Mouse (Mus musculus) stomach, embryonic 15.5 days (tissue): Measurements from ENCODE around the gene Lnx2. TPM values are rescaled to one million over a fixed set of nuclear protein-coding genes. Genes with fewer than 3 reads are reported as not detected.

ENCODE experiments used
- ATAC-seq: fragments of 200-750 bp; cut with Nextera tagmentation; 2 replicates; pipeline ENCODE4 v1.8.0; 2017; ENCODE audit warnings: low read depth, moderate number of reproducible peaks, moderate TSS enrichment; ENCODE audit not compliant: insufficient read depth, low FRiP score
- H3K27ac ChIP-seq: fragments of 300-500 bp; sonication (generic); 2 replicates; pipeline ENCODE4 v1.5.1; 2015; ENCODE audit warnings: mild to moderate bottlenecking, inconsistent platforms
- H3K27me3 ChIP-seq: fragments of 300-500 bp; sonication (generic); replicated peaks from 2 replicates; pipeline ENCODE4 v1.6.1; 2015; ENCODE audit warnings: inconsistent platforms
- H3K36me3 ChIP-seq: fragments of 300-500 bp; sonication (generic); 2 replicates; pipeline ENCODE4 v1.6.1; 2015; ENCODE audit warnings: inconsistent platforms
- H3K4me1 ChIP-seq: fragments of 300-500 bp; sonication (generic); 2 replicates; pipeline ENCODE4 v1.6.1; 2015; ENCODE audit warnings: inconsistent platforms
- H3K4me2 ChIP-seq: fragments of 300-500 bp; sonication (generic); 2 replicates; pipeline ENCODE4 v1.6.1; 2015; ENCODE audit warnings: mild to moderate bottlenecking, inconsistent platforms
- H3K4me3 ChIP-seq: fragments of 300-500 bp; sonication (generic); replicated peaks from 2 replicates; pipeline ENCODE4 v1.5.1; 2015; ENCODE audit warnings: inconsistent platforms
- H3K9ac ChIP-seq: fragments of 300-500 bp; sonication (generic); 2 replicates; pipeline ENCODE4 v1.6.1; 2015; ENCODE audit warnings: inconsistent platforms
- H3K9me3 ChIP-seq: fragments of 300-500 bp; sonication (generic); 2 replicates; pipeline ENCODE4 v1.6.1; 2016; ENCODE audit warnings: inconsistent platforms
- WGBS: fragments of 180-500 bp; shearing (Covaris S2); methylation state at CpG from one replicate; pipeline ENCODE4 v1.1.7; 2015; 5-methylcytosine and 5-hydroxymethylcytosine counted together
- polyA plus RNA-seq: library from polyadenylated mRNA; unstranded; fragments of >200 nt; fragmentation: Nextera tagmentation; extraction: Ambion mirVana; gene quantifications from 2 replicates; pipeline ENCODE4 v1.2.1, GENCODE M21; 2015

Gene Lnx2
- polyA plus RNA-seq, 1 experiment from 2014 or later = 16.3 TPM

DNA sequence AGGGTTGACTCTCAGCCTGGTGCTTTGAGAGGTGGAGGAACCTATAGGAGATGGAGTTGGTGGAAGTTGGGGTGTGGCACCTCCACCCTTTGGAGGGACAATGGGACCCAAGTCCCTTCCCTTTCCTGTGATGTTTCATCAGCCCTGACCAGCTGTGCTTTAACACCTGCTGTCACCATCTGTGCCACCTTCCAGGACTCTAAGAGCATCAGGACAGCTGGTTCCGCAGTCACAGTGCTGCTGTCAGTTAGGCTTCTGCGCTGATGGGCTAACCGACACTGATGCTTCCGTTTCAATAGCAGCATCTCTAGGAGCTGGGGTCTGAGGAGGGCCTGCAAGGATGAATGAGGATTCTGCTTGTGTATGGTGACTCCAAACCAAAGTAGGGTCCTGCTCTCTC lies 20.2 kb upstream of the Lnx2 start:
- Histone ChIP-seq H3K27ac (no peak overlapping the region), H3K36me3 (peaks cover 12% of the 10 kb centered on the region), H3K9ac (no peak overlapping the region), H3K9me3 (no peaks in the 10 kb centered on the region), H3K4me2 (no peak overlapping the region), H3K4me3 (no peak overlapping the region), H3K4me1 (no peaks in the 10 kb centered on the region), H3K27me3 (no peaks in the 10 kb centered on the region)
- no peak for ATAC-seq
- WGBS = 94% methylated on average over 4 of the region's 4 CpGs

- H3K9ac ChIP-seq = no peak overlapping the region
- no peak for ATAC-seq
- no peaks in the 10 kb centered on the region for H3K9me3 ChIP-seq
- WGBS = 80% methylated on average over 6 of the region's 6 CpGs
- no peak overlapping the region for H3K4me2 ChIP-seq
- no peaks in the 10 kb centered on the region for H3K27me3 ChIP-seq
- H3K36me3 ChIP-seq = peaks cover 7% of the 10 kb centered on the region
- no peak overlapping the region for H3K4me3 ChIP-seq
- H3K4me1 ChIP-seq = no peaks in the 10 kb centered on the region
- no peak overlapping the region for H3K27ac ChIP-seq
Measured at GRCm38 (mm10) chr5:147094296-147094695, 17.9 kb upstream of the Lnx2 start.

GRCm38 (mm10) chr5:147092448-147092847 lies 16.1 kb upstream of the Lnx2 start:
- Histone ChIP-seq H3K36me3 (no peaks in the 10 kb centered on the region; the same call in 1 of the 2 replicates), H3K9ac (no peak overlapping the region), H3K27me3 (no peaks in the 10 kb centered on the region), H3K4me2 (no peak overlapping the region), H3K27ac (no peak overlapping the region), H3K4me3 (no peak overlapping the region), H3K4me1 (no peaks in the 10 kb centered on the region), H3K9me3 (no peaks in the 10 kb centered on the region)
- WGBS = 89% methylated on average over 7 of the region's 7 CpGs
- no peak for ATAC-seq

GRCm38 (mm10) chr5:147090256-147090963 lies 14.0 kb upstream of the Lnx2 start:
- H3K36me3 ChIP-seq = no peaks in the 10 kb centered on the region
- WGBS = 72% methylated on average over 11 of the region's 11 CpGs
- no peak overlapping the region for H3K4me3 ChIP-seq
- no peaks in the 10 kb centered on the region for H3K9me3 ChIP-seq
- H3K4me2 ChIP-seq = no peak overlapping the region
- no peaks in the 10 kb centered on the region for H3K27me3 ChIP-seq
- peak overlapping the region; percentile 31; the same call in 1 of the 2 replicates for H3K27ac ChIP-seq
- no peak overlapping the region for H3K9ac ChIP-seq
- no peaks in the 10 kb centered on the region; the same call in 1 of the 2 replicates for H3K4me1 ChIP-seq
- no peak for ATAC-seq

DNA sequence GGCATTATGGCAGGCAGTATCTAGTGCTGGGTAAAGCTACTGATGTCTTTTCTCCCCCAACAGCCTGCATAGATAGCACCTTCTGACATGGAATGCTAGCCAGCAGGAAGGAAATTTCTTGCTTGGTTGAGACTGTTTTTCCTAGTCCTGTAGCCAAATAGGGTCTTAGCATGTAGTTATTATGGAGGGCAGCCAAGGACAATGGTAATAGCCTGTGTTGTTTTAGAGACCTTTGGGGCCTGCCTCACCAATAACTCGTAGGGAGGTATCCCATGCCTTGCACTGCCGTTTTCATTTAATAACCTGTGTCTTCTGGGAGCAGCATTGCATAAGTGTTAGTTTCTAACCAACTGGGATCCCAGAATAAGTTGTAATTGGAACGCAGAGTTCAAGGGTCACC lies 13.4 kb upstream of the Lnx2 start:
- H3K4me2 ChIP-seq = no peak overlapping the region
- 66% methylated on average over 3 of the region's 3 CpGs for WGBS
- 0 out of 2 replicates have a peak overlapping the region, but pooled peaks have one; percentile 5 for H3K27ac ChIP-seq
- no peak overlapping the region for H3K9ac ChIP-seq
- no peaks in the 10 kb centered on the region for H3K27me3 ChIP-seq
- no peaks in the 10 kb centered on the region for H3K36me3 ChIP-seq
- ATAC-seq = no peak
- H3K4me1 ChIP-seq = no peaks in the 10 kb centered on the region; the same call in 1 of the 2 replicates
- H3K4me3 ChIP-seq = no peak overlapping the region
- no peaks in the 10 kb centered on the region for H3K9me3 ChIP-seq

GRCm38 (mm10) chr5:147086816-147087215 lies 10.4 kb upstream of the Lnx2 start:
- Histone ChIP-seq H3K27ac (no peak overlapping the region), H3K27me3 (no peaks in the 10 kb centered on the region), H3K9ac (no peak overlapping the region), H3K4me3 (no peak overlapping the region), H3K4me1 (peaks cover 6% of the 10 kb centered on the region; the same call in 1 of the 2 replicates), H3K4me2 (no peak overlapping the region), H3K36me3 (no peaks in the 10 kb centered on the region), H3K9me3 (no peaks in the 10 kb centered on the region)
- 85% methylated on average over 4 of the region's 4 CpGs for WGBS
- no peak for ATAC-seq

- Histone ChIP-seq H3K4me1 (peaks cover 6% of the 10 kb centered on the region; the same call in 1 of the 2 replicates), H3K27me3 (no peaks in the 10 kb centered on the region), H3K4me3 (no peak overlapping the region), H3K36me3 (no peaks in the 10 kb centered on the region), H3K9ac (no peak overlapping the region), H3K4me2 (no peak overlapping the region), H3K9me3 (no peaks in the 10 kb centered on the region), H3K27ac (0 out of 2 replicates have a peak overlapping the region, but pooled peaks have one; percentile 68)
- WGBS = 76% methylated on average over 9 of the region's 9 CpGs
- ATAC-seq = no peak
Measured at GRCm38 (mm10) chr5:147085201-147085894, 9.0 kb upstream of the Lnx2 start.

DNA sequence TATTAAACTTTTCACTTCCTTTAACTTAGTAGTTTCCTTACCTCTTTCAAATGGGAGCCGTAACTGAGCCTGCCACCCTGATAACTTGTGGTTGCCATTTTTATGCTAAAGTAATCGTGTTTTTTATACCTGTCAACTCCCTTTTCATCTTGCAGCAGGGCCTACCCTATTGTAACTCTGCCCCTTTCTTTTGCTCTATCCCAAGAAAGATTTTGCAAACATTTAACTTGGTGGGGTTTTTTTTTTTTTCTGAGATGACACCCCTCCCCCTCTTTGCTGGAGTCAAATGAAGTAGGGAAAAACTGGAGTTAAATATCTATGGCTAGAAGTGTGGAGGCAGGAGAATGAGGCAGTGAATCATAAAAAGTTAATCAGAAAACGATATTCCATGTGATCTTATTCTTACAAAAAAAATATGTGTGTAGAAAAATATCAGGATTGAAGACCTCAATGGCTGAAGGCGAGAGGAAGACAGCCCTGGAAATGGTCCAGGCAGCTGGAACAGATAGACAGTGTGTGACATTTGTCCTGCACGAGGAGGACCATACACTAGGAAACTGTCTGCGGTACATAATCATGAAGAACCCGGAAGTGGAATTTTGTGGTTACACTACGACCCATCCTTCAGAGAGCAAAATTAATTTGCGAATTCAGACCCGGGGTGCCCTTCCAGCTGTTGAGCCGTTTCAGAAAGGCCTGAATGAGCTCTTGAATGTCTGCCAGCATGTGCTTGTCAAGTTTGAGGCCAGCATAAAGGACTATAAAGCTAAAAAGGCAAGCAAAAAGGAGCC lies 1.9 kb upstream of the Lnx2 start:
- no peaks in the 10 kb centered on the region for H3K27me3 ChIP-seq
- peaks cover 20% of the 10 kb centered on the region; the same call in 1 of the 2 replicates for H3K4me1 ChIP-seq
- WGBS = 44% methylated on average over 11 of the region's 11 CpGs
- peak overlapping the region; percentile 83 for H3K4me3 ChIP-seq
- no peak for ATAC-seq
- no peaks in the 10 kb centered on the region for H3K36me3 ChIP-seq
- no peaks in the 10 kb centered on the region for H3K9me3 ChIP-seq
- peak overlapping the region; percentile 91 for H3K4me2 ChIP-seq
- H3K27ac ChIP-seq = no peak overlapping the region
- peak overlapping the region; percentile 67 for H3K9ac ChIP-seq

- H3K9ac ChIP-seq = peak overlapping the region; percentile 67
- peak; percentile 74 for ATAC-seq
- WGBS = under 1% methylated on average over 57 of the region's 57 CpGs
Measured at GRCm38 (mm10) chr5:147077305-147078034, 1.1 kb upstream of the Lnx2 start.

GRCm38 (mm10) chr5:147076799-147077165 lies 396 bp upstream of the Lnx2 start, which contains the start of gene Polr1d:
Gene Polr1d, plus strand, starts transcription at chr5:147077050.
- peak within 1 kb of the TSS; percentile 99 for H3K27ac ChIP-seq
- peak within 1 kb of the TSS; percentile 83 for H3K4me3 ChIP-seq
- peak within 1 kb of the TSS; percentile 91 for H3K4me2 ChIP-seq
- H3K36me3 ChIP-seq = no peaks in the 10 kb centered on the region
- under 1% methylated on average over 17 of the region's 17 CpGs for WGBS
- no peaks in the 10 kb centered on the region for H3K27me3 ChIP-seq
- H3K4me1 ChIP-seq = peaks cover 29% of the 10 kb centered on the region
- H3K9me3 ChIP-seq = no peaks in the 10 kb centered on the region
- ATAC-seq = peak; percentile 54
- peak within 1 kb of the TSS; percentile 67 for H3K9ac ChIP-seq

More at GRCm38 (mm10) chr5:147077305-147078034, 1.1 kb upstream of the Lnx2 start:
- Histone ChIP-seq H3K4me1 (peaks cover 25% of the 10 kb centered on the region; the same call in 1 of the 2 replicates), H3K36me3 (no peaks in the 10 kb centered on the region), H3K4me3 (peak overlapping the region; percentile 83), H3K9me3 (no peaks in the 10 kb centered on the region), H3K27ac (peak overlapping the region; percentile 99), H3K27me3 (no peaks in the 10 kb centered on the region), H3K4me2 (peak overlapping the region; percentile 91)
